Mouse (Mus musculus): ENCODE measurements around the gene Ms4a6b. TPM values are rescaled to one million over a fixed set of nuclear protein-coding genes. Genes with fewer than 3 reads are reported as not detected.
"Not testable (repeated sequence)": the region's sequence is repeated elsewhere in the genome, so short reads cannot be mapped to it uniquely, and the experiment has no call there.

Gene Ms4a6b
- polyA plus RNA-seq, 1 experiment, result not detected

DNA sequence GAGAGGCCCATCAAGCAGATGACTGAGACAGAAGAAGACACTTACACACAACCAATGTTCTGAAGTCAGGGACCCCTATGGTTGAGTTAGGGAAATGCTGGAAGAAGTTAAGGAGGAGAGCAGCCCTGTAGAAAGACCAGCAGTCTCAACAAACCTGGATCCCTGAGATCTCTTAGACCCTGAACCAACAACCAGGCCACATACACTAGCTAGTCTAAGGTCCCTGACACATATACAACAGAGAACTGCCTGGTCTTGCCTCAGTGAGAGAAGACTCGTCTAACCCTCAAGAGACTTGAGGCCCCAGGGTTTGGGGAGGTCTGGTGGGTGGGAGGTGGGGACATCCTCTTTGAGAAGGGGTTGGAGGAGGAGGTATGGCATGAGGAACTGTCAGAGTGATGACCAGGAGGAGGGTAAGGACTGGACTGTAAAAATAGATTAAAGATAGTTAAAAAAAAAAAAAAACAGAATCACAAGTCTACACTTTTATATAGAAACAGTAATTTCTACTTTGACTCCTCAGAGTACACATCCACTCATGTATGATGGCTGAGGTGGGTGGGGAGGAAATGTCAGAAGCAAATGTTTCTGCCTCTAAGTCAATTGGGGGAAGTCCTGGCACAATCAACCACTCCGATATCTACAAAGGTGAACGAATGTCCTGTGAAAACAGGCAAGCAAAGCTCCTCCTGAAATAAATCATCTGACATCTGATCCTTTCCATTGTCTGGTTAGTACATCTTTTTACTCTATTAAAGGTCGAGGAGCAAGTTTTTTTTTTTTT, 24.7 kb upstream of the Ms4a6b start:
- H3K4me1 ChIP-seq (ENCODE audit: control insufficient read depth), result no peaks in the 10 kb centered on the region
- TF ChIP-seq TAL1 (IDR thresholded peaks at IDR 0.05; ENCODE audit: low read length) (no peak), GATA1 (IDR thresholded peaks at IDR 0.05; ENCODE audit: low read length) (no peak)
- H3K36me3 ChIP-seq (ENCODE audit: control insufficient read depth), result no peaks in the 10 kb centered on the region
- H3K27me3 ChIP-seq (ENCODE audit: control insufficient read depth), result no peaks in the 10 kb centered on the region
- no peak overlapping the region for H3K4me3 ChIP-seq (replicated peaks)
- H3K9me3 ChIP-seq (ENCODE audit: control insufficient read depth, low read length), result no peaks in the 10 kb centered on the region

DNA sequence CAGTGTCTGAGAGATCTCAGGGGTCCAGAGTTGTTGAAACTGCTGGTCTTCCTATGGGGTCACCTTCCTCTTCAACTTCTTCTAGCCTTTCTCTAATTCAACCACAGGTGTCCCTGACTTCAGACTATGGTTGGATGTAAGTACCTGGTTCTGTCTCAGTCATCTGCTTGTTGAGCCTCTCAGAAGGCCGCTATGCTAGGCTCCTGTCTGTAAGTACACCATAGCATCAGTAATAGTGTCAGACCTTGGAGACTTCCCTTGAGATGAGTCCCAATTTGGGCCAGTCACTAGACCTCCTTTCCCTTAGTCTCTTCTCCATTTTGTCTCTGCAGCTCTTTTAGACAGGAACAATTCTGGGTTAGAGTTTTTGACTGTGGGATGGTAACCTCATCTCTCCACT, 23.6 kb upstream of the Ms4a6b start:
- Histone ChIP-seq H3K9me3 (ENCODE audit: control insufficient read depth, low read length) (no peaks in the 10 kb centered on the region), H3K27me3 (ENCODE audit: control insufficient read depth) (no peaks in the 10 kb centered on the region), H3K36me3 (ENCODE audit: control insufficient read depth) (no peaks in the 10 kb centered on the region), H3K4me3 (replicated peaks) (no peak overlapping the region), H3K4me1 (ENCODE audit: control insufficient read depth) (no peaks in the 10 kb centered on the region)
- TF ChIP-seq GATA1 (IDR thresholded peaks at IDR 0.05; ENCODE audit: low read length) (no peak), TAL1 (IDR thresholded peaks at IDR 0.05; ENCODE audit: low read length) (no peak)

DNA sequence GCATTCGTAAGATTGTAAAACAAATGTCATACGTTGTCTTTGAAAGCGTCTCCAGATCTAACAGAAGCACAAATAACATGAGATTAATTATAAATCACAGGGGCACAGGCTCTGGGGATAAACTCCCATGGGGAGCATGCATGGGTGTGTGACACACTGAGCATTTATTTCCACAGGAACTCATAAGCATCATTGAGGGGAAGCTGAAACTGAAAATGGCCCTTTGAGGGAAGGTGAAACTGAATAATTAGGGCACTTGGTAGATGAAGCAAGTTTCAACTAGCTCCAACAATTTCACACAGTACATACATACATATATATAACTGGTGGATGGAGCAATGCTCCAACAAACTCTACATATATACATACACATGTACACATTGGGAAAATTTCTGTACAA, 21.8 kb upstream of the Ms4a6b start:
- Histone ChIP-seq H3K9me3 (ENCODE audit: control insufficient read depth, low read length) (no peaks in the 10 kb centered on the region), H3K4me1 (ENCODE audit: control insufficient read depth) (no peaks in the 10 kb centered on the region), H3K27me3 (ENCODE audit: control insufficient read depth) (no peaks in the 10 kb centered on the region), H3K4me3 (replicated peaks) (no peak overlapping the region), H3K36me3 (ENCODE audit: control insufficient read depth) (no peaks in the 10 kb centered on the region)
- TF ChIP-seq TAL1 (IDR thresholded peaks at IDR 0.05; ENCODE audit: low read length) (no peak), GATA1 (IDR thresholded peaks at IDR 0.05; ENCODE audit: low read length) (no peak)

DNA sequence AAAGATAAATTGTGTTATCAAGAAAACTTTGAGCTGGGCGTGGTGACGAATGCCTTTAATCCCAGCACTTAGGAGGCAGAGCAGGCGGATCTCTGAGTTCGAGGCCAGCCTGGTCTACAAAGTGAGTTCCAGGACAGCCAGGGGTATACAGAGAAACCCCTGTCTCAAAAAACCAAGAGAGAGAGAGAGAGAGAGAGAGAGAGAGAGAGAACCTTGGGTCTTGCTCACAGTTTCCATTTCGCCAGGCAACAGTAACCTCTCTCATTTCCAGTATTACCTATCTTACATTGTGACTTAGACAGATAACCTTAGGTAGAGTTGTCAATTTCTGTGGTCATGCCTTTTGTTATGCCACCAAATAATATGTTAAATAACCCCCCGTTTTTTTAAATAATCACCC, 20.0 kb upstream of the Ms4a6b start:
- no peaks in the 10 kb centered on the region for H3K9me3 ChIP-seq (ENCODE audit: control insufficient read depth, low read length)
- no peak overlapping the region for H3K4me3 ChIP-seq (replicated peaks)
- H3K4me1 ChIP-seq (ENCODE audit: control insufficient read depth), result no peaks in the 10 kb centered on the region
- H3K36me3 ChIP-seq (ENCODE audit: control insufficient read depth), result no peaks in the 10 kb centered on the region
- no peaks in the 10 kb centered on the region for H3K27me3 ChIP-seq (ENCODE audit: control insufficient read depth)
- TF ChIP-seq GATA1 (IDR thresholded peaks at IDR 0.05; ENCODE audit: low read length) (no peak), TAL1 (IDR thresholded peaks at IDR 0.05; ENCODE audit: low read length) (no peak)

DNA sequence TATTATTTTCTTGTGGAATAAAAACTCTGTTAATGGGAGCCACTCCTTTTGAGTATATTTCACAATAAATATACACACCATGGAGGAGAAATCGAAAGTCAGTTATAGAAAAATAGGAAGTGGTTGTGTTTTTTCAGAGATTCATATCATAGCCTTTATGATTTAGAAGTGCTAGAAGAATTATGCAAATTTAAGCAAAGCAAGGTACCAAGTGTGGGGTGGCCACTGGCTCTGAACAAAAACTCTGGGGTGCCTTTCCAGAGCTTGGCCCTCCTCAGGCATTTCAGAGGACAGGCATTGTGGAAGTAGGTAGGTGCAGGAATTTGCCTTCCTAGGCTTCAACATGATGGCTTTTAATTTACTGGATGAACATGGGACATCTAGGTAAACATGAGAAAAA, 19.0 kb upstream of the Ms4a6b start:
- not testable (repeated sequence) for H3K4me1 ChIP-seq (ENCODE audit: control insufficient read depth); H3K36me3 ChIP-seq (ENCODE audit: control insufficient read depth); H3K4me3 ChIP-seq (replicated peaks); H3K9me3 ChIP-seq (ENCODE audit: control insufficient read depth, low read length); H3K27me3 ChIP-seq (ENCODE audit: control insufficient read depth)

DNA sequence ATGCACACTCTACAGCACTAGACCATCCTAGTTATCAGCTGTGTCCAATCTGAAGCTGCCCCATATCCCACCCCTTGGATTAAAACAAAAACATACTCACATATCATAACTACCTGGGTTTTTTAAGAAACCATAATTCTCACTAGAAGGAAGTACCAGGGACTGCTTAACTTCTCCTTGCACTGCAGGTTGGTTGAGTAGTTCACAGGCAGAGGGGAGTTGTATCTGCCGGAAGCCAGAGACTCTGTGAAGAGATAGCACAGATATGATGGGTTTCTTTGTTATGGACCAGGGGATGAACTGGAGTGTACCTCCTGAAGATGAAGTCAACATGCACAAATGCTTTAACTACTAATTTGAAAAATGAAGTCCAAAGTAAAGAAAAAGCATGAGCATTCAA, 15.5 kb upstream of the Ms4a6b start:
- Histone ChIP-seq H3K27me3 (ENCODE audit: control insufficient read depth) (no peaks in the 10 kb centered on the region), H3K4me3 (replicated peaks) (no peak overlapping the region), H3K9me3 (ENCODE audit: control insufficient read depth, low read length) (no peaks in the 10 kb centered on the region), H3K4me1 (ENCODE audit: control insufficient read depth) (no peaks in the 10 kb centered on the region), H3K36me3 (ENCODE audit: control insufficient read depth) (no peaks in the 10 kb centered on the region)
- no peak for TF ChIP-seq GATA1 (IDR thresholded peaks at IDR 0.05; ENCODE audit: low read length)
- no peak for TF ChIP-seq TAL1 (IDR thresholded peaks at IDR 0.05; ENCODE audit: low read length)

DNA sequence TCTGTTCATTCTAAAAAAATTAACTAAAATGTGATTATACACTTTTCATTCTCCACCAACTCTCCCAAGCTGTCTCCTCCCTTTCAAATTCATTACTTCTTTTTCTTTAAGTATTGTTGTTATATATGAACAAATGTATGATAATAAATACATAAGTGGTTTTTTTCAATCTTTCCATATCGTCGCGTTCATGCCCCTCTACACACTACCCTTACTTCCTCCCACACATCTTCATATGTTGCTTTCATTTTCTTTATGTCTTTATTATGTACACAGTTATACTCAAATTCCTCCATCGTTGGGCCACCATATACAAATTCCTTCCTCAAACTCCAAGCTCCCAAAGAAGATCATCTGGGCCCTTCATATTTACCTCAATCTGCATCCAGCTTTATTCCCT, 15.0 kb upstream of the Ms4a6b start:
- no peak overlapping the region for H3K4me3 ChIP-seq (replicated peaks)
- H3K27me3 ChIP-seq (ENCODE audit: control insufficient read depth), result no peaks in the 10 kb centered on the region
- H3K36me3 ChIP-seq (ENCODE audit: control insufficient read depth), result no peaks in the 10 kb centered on the region
- H3K4me1 ChIP-seq (ENCODE audit: control insufficient read depth), result no peaks in the 10 kb centered on the region
- TF ChIP-seq GATA1 (IDR thresholded peaks at IDR 0.05; ENCODE audit: low read length), result no peak
- TF ChIP-seq TAL1 (IDR thresholded peaks at IDR 0.05; ENCODE audit: low read length), result no peak
- no peaks in the 10 kb centered on the region for H3K9me3 ChIP-seq (ENCODE audit: control insufficient read depth, low read length)

DNA sequence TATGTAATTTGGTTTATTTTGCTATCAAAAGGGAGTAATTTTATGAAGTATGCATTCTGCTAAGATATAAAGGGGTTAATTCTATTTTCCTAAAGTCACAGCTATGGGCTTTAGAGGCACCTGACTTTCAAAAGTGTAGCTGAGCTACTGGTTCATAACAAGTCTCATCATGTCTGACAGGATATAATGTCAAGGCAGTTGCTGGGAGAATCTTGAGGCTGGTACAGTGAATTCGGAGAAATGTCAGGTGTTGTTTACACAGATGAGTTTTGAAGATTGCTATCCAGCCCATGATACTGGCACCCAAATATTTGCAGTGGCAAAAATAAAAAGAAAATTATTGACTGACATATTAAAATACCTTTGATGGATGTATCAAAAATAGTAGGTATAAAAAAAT, 11.5 kb upstream of the Ms4a6b start:
- H3K36me3 ChIP-seq (ENCODE audit: control insufficient read depth), result no peaks in the 10 kb centered on the region
- no peaks in the 10 kb centered on the region for H3K9me3 ChIP-seq (ENCODE audit: control insufficient read depth, low read length)
- no peak for TF ChIP-seq TAL1 (IDR thresholded peaks at IDR 0.05; ENCODE audit: low read length)
- TF ChIP-seq GATA1 (IDR thresholded peaks at IDR 0.05; ENCODE audit: low read length), result no peak
- H3K4me3 ChIP-seq (replicated peaks), result no peak overlapping the region
- no peaks in the 10 kb centered on the region for H3K4me1 ChIP-seq (ENCODE audit: control insufficient read depth)
- no peaks in the 10 kb centered on the region for H3K27me3 ChIP-seq (ENCODE audit: control insufficient read depth)

DNA sequence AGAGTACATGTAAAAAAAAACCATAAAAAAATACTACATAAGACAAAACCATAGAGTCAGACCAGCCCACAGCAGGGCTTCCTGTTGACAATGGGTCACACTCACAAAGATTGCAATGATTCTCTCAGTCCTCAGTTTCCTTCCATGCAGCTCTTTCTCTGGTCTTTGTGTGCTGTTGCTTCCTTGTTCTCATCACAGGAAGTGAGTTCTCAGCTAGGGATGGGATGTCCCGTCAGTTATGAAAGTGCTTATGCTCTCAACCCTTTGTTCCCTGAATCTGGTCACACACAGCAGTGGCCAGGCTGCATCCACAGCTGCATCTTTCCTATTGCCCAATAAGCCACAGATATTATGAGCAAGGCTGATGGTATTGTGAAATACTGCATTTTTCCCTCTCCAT, 2.9 kb upstream of the Ms4a6b start:
- Histone ChIP-seq H3K4me1 (ENCODE audit: control insufficient read depth) (no peaks in the 10 kb centered on the region), H3K9me3 (ENCODE audit: control insufficient read depth, low read length) (no peaks in the 10 kb centered on the region), H3K27me3 (ENCODE audit: control insufficient read depth) (no peaks in the 10 kb centered on the region), H3K36me3 (ENCODE audit: control insufficient read depth) (no peaks in the 10 kb centered on the region), H3K4me3 (replicated peaks) (no peak overlapping the region)
- TF ChIP-seq TAL1 (IDR thresholded peaks at IDR 0.05; ENCODE audit: low read length) (no peak), GATA1 (IDR thresholded peaks at IDR 0.05; ENCODE audit: low read length) (no peak)

DNA sequence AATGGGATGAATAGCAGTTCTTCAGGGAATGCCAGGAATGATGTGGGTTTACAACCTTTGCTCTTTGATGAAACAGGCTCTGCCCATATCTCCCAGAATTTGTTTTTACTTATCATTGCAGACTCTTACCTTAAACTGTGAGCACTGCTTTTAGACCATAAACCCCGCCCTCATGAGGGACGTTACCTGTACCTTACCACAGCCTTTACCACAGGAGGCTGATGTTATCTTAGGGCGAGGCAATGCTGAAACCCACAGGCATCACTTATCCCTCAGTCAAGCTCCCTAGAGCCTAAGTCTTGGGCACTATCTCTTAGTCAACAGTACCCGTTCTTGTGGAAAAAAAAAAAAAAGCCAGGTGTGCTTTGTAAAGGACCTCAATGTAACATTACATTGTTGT, 533 bp downstream of the Ms4a6b start:
- no peak overlapping the region for H3K4me3 ChIP-seq (replicated peaks)
- H3K36me3 ChIP-seq (ENCODE audit: control insufficient read depth), result no peaks in the 10 kb centered on the region
- no peak for TF ChIP-seq GATA1 (IDR thresholded peaks at IDR 0.05; ENCODE audit: low read length)
- no peak for TF ChIP-seq TAL1 (IDR thresholded peaks at IDR 0.05; ENCODE audit: low read length)
- H3K27me3 ChIP-seq (ENCODE audit: control insufficient read depth), result no peaks in the 10 kb centered on the region
- H3K9me3 ChIP-seq (ENCODE audit: control insufficient read depth, low read length), result no peaks in the 10 kb centered on the region
- H3K4me1 ChIP-seq (ENCODE audit: control insufficient read depth), result no peaks in the 10 kb centered on the region

DNA sequence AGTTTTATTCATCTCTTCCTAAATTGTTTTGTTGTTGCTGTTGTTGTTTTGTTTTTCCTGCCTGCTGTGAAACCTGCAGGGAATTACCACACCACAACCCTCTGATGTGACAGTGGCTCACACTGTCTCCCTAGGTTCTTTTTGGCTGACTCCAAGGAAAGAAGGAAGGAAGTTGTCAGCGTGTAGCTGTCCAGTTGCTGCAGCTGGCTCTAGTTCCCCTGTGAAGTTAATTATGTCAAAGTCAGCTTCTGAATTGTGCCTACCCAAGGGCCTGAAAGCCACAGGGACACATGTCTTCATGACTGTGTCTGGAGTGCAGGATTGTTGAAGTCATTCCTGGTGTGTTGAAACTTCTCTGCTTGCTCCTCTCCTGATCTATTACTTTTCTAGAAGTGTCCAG, 1.1 kb downstream of the Ms4a6b start:
- H3K36me3 ChIP-seq (ENCODE audit: control insufficient read depth); H3K9me3 ChIP-seq (ENCODE audit: control insufficient read depth, low read length); H3K4me1 ChIP-seq (ENCODE audit: control insufficient read depth); H3K27me3 ChIP-seq (ENCODE audit: control insufficient read depth); H3K4me3 ChIP-seq (replicated peaks): not testable (repeated sequence)

DNA sequence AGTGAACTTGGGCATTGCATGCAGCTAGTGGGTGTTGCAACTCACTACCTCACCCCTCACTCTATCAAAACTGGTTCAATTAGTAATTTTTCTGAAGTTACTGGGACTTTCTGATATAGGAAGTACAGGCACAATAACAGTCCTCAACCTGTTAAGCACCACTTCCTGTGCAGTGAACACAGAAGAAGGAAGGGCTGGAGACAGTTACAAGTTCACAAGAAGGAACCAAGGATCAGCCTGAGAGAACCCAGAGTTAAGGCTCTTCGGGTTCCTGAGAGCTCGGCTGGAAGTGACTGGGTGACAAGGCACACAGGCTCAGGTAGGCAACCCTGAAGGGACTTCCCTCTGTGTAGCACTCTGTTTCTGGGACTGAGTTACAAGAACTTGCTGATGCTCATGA, 2.0 kb downstream of the Ms4a6b start:
- not testable (repeated sequence) for H3K9me3 ChIP-seq (ENCODE audit: control insufficient read depth, low read length); H3K36me3 ChIP-seq (ENCODE audit: control insufficient read depth); H3K4me3 ChIP-seq (replicated peaks); H3K4me1 ChIP-seq (ENCODE audit: control insufficient read depth); H3K27me3 ChIP-seq (ENCODE audit: control insufficient read depth)
